ENCODE assay signal across 8 mouse cellular contexts in genomic region chr3:86141886-86142262, GRCm38 (mm10). TPM values are rescaled to one million over a fixed set of nuclear protein-coding genes. Genes with fewer than 3 reads are reported as not detected.
DNase-seq lines count a peak whose midpoint lies in the region; ATAC-seq and TF ChIP-seq lines count a peak whose summit lies in the region.

No protein-coding gene starts in this region.

- TF ChIP-seq CTCF in lung, adult 2 months (IDR thresholded peaks at IDR 0.05; ENCODE audit: insufficient read depth, low read length): no peak
- no peak for TF ChIP-seq CTCF in cortical plate, adult 2 months (IDR thresholded peaks at IDR 0.05; ENCODE audit: extremely low read depth, insufficient read depth, low read length)

- TF ChIP-seq POLR2A in lung, adult 2 months (IDR thresholded peaks at IDR 0.05; ENCODE audit: borderline replicate concordance, extremely low read depth, low read depth, low read length): no peak
- TF ChIP-seq POLR2A in cortical plate, adult 2 months (IDR thresholded peaks at IDR 0.05; ENCODE audit: extremely low read depth, insufficient read depth, low read length): no peak
- no peak for TF ChIP-seq POLR2A in myocyte (IDR thresholded peaks at IDR 0.05; ENCODE audit: insufficient read length, low read depth)

- H3ac ChIP-seq in myocyte (ENCODE audit: control insufficient read depth, insufficient read length): peak overlapping the region; percentile 93

- H3K9me3 ChIP-seq in liver, embryonic 11.5 days (ENCODE audit: control insufficient read depth, low read length): no peaks in the 10 kb centered on the region

- H3K27me3 ChIP-seq in liver, embryonic 11.5 days (replicated peaks; ENCODE audit: control insufficient read depth, insufficient read depth, low read length): no peaks in the 10 kb centered on the region
- no peaks in the 10 kb centered on the region for H3K27me3 ChIP-seq in myocyte (ENCODE audit: control insufficient read depth, insufficient read depth, insufficient read length)

- peak; percentile 39 for ATAC-seq in liver, embryonic 11.5 days (replicated peaks; ENCODE audit: low FRiP score)

- peaks cover 32% of the 10 kb centered on the region for H3K79me2 ChIP-seq in myocyte (ENCODE audit: control insufficient read depth, insufficient read depth)

- peaks cover 5% of the 10 kb centered on the region; the same call in 1 of the 2 replicates for H3K4me1 ChIP-seq in lung, adult 2 months (ENCODE audit: control insufficient read depth, insufficient read depth, low read length)
- peaks cover 3% of the 10 kb centered on the region; the same call in 1 of the 2 replicates for H3K4me1 ChIP-seq in cortical plate, adult 2 months (ENCODE audit: control insufficient read depth, insufficient read depth, low read length)
- peaks cover 6% of the 10 kb centered on the region for H3K4me1 ChIP-seq in liver, embryonic 11.5 days (replicated peaks; ENCODE audit: control insufficient read depth, insufficient read depth, low read length)

- H3K36me3 ChIP-seq in liver, embryonic 11.5 days (ENCODE audit: control insufficient read depth, insufficient read depth, low read length): peaks cover 35% of the 10 kb centered on the region
- peaks cover 30% of the 10 kb centered on the region for H3K36me3 ChIP-seq in myocyte (ENCODE audit: control insufficient read depth, insufficient read depth)

- no peak for DNase-seq in lung, adult 2 months
- DNase-seq in lung, postnatal 25 days (ENCODE audit: low spot score): no peak
- DNase-seq in heart, postnatal 4 days: peak; percentile 38
- DNase-seq in liver, embryonic 11.5 days (ENCODE audit: low spot score): no peak
- no peak for DNase-seq in ovary, postnatal 10 days (ENCODE audit: low spot score)
- DNase-seq in urinary bladder, postnatal 25 days (ENCODE audit: low spot score): no peak

- H3K27ac ChIP-seq in cortical plate, adult 2 months (ENCODE audit: insufficient read depth, low read length): no peak overlapping the region
- H3K27ac ChIP-seq in liver, embryonic 11.5 days (ENCODE audit: low read depth, low read length): peak overlapping the region; percentile 87

- H3K4me2 ChIP-seq in liver, embryonic 11.5 days: peak overlapping the region; percentile 67
- peak overlapping the region; percentile 95 for H3K4me2 ChIP-seq in myocyte (ENCODE audit: low read depth)

- under 1% methylated on average over 18 of the region's 18 CpGs for WGBS in lung, adult 2 months
- WGBS in liver, embryonic 11.5 days: 0% methylated on average over 18 of the region's 18 CpGs

- peak overlapping the region; percentile 96 for H3K4me3 ChIP-seq in lung, adult 2 months (replicated peaks; ENCODE audit: extremely low read depth, low read depth, low read length)
- peak overlapping the region; percentile 66 for H3K4me3 ChIP-seq in cortical plate, adult 2 months (ENCODE audit: insufficient read depth, low read length)
- peak overlapping the region; percentile 74 for H3K4me3 ChIP-seq in liver, embryonic 11.5 days (ENCODE audit: low read depth, low read length)
- H3K4me3 ChIP-seq in myocyte: peak overlapping the region; percentile 99

- H3K9ac ChIP-seq in liver, embryonic 11.5 days (ENCODE audit: low read depth, low read length): peak overlapping the region; percentile 99

TF ChIP-seq in myocyte, 11 proteins besides CTCF, POLR2A, EP300 and RAD21:
- no peak for TF ChIP-seq MYOG (IDR thresholded peaks at IDR 0.05; ENCODE audit: control insufficient read depth in 1 of 3, insufficient read depth in 1 of 3, insufficient read length in 2 of 3, low read depth in 2 of 3)

RNA-seq across cellular contexts. Expression of gene Rps3a1, which starts 0.6 kb away (rescaled TPM):
- 134 and 225 TPM in 2 replicates for polyA plus RNA-seq in lung, adult 2 months (2012; rRNA removed)
- polyA plus RNA-seq in cortical plate, adult 2 months (2012; rRNA removed): 661 and 697 TPM in 2 replicates
- total RNA-seq in heart, postnatal 4 days (2021): 100 to 1,000 TPM; 752 to 761 TPM
- polyA plus RNA-seq in liver, embryonic 11.5 days (2014; fragmentation: Nextera tagmentation; extraction: Ambion mirVana): 1,618 and 1,639 TPM in 2 replicates
- 428 TPM for polyA plus RNA-seq in myocyte (2012; fragmentation: generic; extraction: Trizol)
